Mouse (Mus musculus) neural tube, embryonic 15.5 days (tissue): ENCODE results near the gene Cdt1. TPM values are rescaled to one million over a fixed set of nuclear protein-coding genes. Genes with fewer than 3 reads are reported as not detected.

Experiments
- ATAC-seq: fragments of 200-750 bp; cut with Nextera tagmentation; 2 replicates; pipeline ENCODE4 v1.8.0; 2017; ENCODE audit warnings: mild to moderate bottlenecking, moderate TSS enrichment, moderate library complexity; ENCODE audit not compliant: low FRiP score
- H3K27ac ChIP-seq: fragments of 300-500 bp; sonication (generic); replicated peaks from 2 replicates; pipeline ENCODE4 v1.5.1; 2015; ENCODE audit warnings: mild to moderate bottlenecking, inconsistent platforms
- H3K27me3 ChIP-seq: fragments of 300-500 bp; sonication (generic); replicated peaks from 2 replicates; pipeline ENCODE4 v1.6.1; 2015; ENCODE audit warnings: inconsistent platforms
- H3K36me3 ChIP-seq: fragments of 300-500 bp; sonication (generic); 2 replicates; pipeline ENCODE4 v1.6.1; 2015; ENCODE audit warnings: inconsistent platforms
- H3K4me1 ChIP-seq: fragments of 300-500 bp; sonication (generic); 2 replicates; pipeline ENCODE4 v1.6.1; 2015; ENCODE audit warnings: inconsistent platforms
- H3K4me2 ChIP-seq: fragments of 300-500 bp; sonication (generic); 2 replicates; pipeline ENCODE4 v1.6.1; 2015; ENCODE audit warnings: inconsistent platforms, mild to moderate bottlenecking, moderate library complexity
- H3K4me3 ChIP-seq: fragments of 300-500 bp; sonication (generic); replicated peaks from 2 replicates; pipeline ENCODE4 v1.5.1; 2015; ENCODE audit warnings: mild to moderate bottlenecking, inconsistent platforms
- H3K9ac ChIP-seq: fragments of 300-500 bp; sonication (generic); replicated peaks from 2 replicates; pipeline ENCODE4 v1.6.1; 2015; ENCODE audit warnings: mild to moderate bottlenecking, inconsistent platforms
- H3K9me3 ChIP-seq: fragments of 300-500 bp; sonication (generic); replicated peaks from 2 replicates; pipeline ENCODE4 v1.6.1; 2016; ENCODE audit warnings: inconsistent platforms
- WGBS: fragments of 180-500 bp; shearing (Covaris S2); methylation state at CpG from one replicate; pipeline ENCODE4 v1.1.7; 2015; ENCODE audit warnings: mixed read lengths; 5-methylcytosine and 5-hydroxymethylcytosine counted together
- polyA plus RNA-seq: library from polyadenylated mRNA; unstranded; fragments of >200 nt; fragmentation: Nextera tagmentation; extraction: Ambion mirVana; gene quantifications from 2 replicates; pipeline ENCODE4 v1.2.1, GENCODE M21; 2015

Gene Cdt1
- polyA plus RNA-seq, 1 experiment from 2014 or later = 6.8 TPM

DNA sequence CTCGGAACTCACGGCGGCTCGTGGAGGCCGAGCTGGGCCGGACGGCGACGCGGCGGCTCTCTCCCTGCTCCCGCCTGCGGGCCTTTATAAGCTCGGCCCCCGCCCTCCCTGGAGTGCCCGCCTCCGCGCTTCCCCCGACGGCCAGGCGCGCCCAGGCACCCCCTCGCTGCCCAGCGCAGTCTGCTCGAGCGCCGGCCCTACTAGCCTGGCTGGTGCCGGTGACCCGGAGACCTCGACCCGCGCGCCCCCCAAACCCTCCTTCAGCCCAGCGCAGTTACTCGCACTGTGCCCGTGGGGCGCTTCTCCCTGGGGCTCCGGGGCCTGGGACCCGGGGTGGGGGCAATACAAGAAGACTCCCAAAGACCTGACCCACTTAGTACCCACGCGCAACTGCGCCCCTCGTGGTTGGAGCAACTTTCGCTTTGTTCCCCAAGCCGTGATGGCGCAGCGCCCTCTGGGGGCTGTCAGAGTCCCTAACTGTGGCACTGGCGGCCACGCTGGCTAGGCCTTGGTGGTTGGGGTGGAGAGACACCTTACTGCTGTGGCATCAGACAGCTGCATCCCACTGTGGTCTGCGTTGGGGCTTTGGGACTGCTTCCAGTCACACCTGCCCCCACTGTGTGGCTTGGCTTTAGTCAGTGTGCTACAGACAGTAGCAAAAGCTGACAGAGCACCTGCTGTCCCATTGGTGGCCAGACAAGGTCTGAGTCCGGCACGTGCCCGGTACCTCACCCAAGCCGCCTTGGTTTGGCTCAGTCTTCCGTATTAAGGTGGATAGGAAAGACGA is 16.4 kb upstream of the Cdt1 start, which contains the start of gene Piezo1:
Gene Piezo1 (minus strand): TSS at position 65 of the 787 bp plus-strand sequence.
- Histone ChIP-seq H3K36me3 (no peaks in the 10 kb centered on the region), H3K4me3 (peak within 1 kb of the TSS; percentile 54), H3K4me2 (peak within 1 kb of the TSS; percentile 91), H3K9ac (peak within 1 kb of the TSS; percentile 53), H3K27me3 (peaks cover 39% of the 10 kb centered on the region), H3K27ac (peak within 1 kb of the TSS; percentile 41), H3K9me3 (no peaks in the 10 kb centered on the region), H3K4me1 (peaks cover 18% of the 10 kb centered on the region)
- 23% methylated on average over 25 of the region's 56 CpGs for WGBS
- peak; percentile 38; the same call in 1 of the 2 replicates for ATAC-seq

DNA sequence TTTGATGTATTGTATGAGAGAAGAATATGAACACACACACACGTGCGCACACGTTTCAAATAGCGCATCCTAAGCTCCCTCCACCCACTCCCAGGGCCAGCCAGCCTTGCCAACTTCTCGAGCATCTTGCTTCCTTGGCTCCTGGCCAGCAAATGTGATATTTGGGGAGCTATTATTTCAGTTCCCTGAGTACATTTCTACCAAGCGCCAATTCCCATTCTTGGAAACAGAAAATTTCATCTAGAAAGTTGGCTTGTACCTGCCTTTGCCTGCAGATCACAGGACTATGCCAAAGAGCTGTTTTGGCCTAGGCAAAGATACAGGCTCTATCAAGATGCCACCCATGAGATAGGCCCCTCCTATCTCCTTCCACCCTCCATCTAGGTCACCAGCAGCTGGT is 13.0 kb upstream of the Cdt1 start:
- 68% methylated on average over 6 of the region's 6 CpGs for WGBS
- Histone ChIP-seq H3K9me3 (no peaks in the 10 kb centered on the region), H3K9ac (no peak overlapping the region), H3K4me1 (peaks cover 19% of the 10 kb centered on the region), H3K36me3 (no peaks in the 10 kb centered on the region), H3K4me2 (no peak overlapping the region), H3K4me3 (no peak overlapping the region), H3K27ac (no peak overlapping the region), H3K27me3 (peaks cover 21% of the 10 kb centered on the region)
- ATAC-seq = no peak

DNA sequence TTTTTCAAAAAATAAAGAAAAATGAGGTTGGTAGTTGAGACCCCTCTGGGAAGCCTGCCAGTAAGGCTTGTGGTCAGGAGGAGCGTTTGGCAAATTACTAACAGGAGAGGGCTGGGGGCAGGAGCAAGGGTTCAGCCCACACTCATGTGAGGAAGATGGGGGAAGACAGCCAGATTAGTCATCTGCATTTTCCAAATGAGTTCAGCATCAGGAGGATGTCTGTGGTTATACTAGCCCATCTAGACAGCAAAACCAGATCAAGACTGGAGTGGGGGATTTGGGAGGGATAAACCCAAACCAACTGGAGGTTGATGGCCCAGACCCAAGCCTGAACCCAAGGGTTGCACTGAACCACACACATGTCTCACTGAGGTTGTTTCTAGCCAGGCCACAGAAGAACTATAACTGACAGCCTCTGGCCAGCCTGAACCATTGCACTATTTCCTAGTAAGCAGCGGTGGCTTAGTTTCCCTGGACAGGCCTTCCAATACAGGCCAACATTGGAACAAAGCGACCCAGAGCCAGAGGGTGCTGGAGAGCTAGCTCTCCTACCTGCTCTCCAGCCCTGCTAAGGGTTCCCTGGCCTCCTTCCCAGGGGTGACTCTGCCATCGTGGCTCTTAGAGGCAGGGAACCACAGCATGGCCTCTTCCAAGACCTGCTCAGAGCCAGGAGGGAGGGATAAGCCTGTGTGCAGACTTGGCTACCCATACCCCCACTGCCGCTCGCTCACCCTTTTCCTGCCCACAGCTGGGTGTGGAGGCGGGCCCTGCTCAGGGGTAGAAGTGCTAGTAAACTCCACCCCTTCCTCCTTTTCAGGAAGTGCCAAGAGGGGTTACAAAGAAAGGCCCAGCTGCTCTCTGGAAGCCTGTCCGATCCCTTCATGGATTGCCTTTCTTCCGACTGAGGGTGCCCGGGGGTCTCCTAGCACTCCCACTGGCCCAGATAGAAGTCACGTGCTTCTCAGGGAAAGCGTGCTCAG is 11.5 kb upstream of the Cdt1 start:
- H3K36me3 ChIP-seq = no peaks in the 10 kb centered on the region
- ATAC-seq = no peak
- peaks cover 10% of the 10 kb centered on the region for H3K27me3 ChIP-seq
- peaks cover 7% of the 10 kb centered on the region for H3K4me1 ChIP-seq
- H3K4me3 ChIP-seq = no peak overlapping the region
- 67% methylated on average over 12 of the region's 12 CpGs for WGBS
- H3K27ac ChIP-seq = 0 out of 2 replicates have a peak overlapping the region, but pooled peaks have one; percentile 37
- H3K9ac ChIP-seq = no peak overlapping the region
- H3K9me3 ChIP-seq = no peaks in the 10 kb centered on the region
- H3K4me2 ChIP-seq = no peak overlapping the region

DNA sequence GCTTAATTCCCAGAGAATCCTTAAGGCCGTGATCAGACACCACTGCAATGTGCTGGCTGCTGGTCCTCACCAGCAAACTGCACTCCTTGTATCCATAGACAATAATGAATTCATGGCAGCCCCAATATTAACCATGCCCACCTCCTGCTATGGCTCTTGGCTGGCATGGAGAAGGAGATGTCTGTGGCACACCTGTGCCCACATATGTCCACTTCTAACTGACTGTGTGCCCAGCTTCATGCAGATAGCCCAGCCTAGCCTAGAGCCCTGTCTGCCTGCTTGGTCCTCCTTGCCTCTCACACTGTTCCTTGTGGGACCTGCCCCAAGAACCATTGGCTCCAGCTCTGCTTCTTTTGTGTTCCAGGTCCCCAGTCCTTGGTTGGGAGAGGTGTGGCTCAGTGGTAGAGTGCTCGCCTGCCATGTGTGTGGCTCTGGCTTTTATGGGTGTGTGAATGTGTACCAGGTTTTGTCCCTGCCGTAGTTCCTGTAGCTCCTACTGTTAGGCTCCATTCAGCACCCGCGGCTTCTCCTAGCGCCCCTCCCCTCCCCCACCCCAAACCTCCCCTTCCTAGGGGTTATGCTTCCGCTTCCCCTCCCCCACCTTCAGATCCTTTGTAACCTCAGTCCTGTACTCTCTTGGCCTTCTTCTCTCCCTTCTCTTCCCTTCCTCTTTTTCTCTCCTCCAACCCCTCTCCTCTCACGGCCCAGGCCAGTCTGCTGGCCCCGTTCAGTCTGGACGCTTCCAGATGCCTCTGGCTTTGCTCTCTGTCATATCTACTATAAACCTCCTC is 10.4 kb upstream of the Cdt1 start:
- no peak for ATAC-seq
- 34% methylated on average over 9 of the region's 10 CpGs for WGBS
- Histone ChIP-seq H3K4me2 (no peak overlapping the region), H3K9ac (no peak overlapping the region), H3K36me3 (no peaks in the 10 kb centered on the region), H3K27me3 (no peaks in the 10 kb centered on the region), H3K4me1 (0 out of 2 replicates have a peak, but pooled peaks cover 3% of the 10 kb centered on the region), H3K4me3 (no peak overlapping the region), H3K27ac (no peak overlapping the region), H3K9me3 (no peaks in the 10 kb centered on the region)

DNA sequence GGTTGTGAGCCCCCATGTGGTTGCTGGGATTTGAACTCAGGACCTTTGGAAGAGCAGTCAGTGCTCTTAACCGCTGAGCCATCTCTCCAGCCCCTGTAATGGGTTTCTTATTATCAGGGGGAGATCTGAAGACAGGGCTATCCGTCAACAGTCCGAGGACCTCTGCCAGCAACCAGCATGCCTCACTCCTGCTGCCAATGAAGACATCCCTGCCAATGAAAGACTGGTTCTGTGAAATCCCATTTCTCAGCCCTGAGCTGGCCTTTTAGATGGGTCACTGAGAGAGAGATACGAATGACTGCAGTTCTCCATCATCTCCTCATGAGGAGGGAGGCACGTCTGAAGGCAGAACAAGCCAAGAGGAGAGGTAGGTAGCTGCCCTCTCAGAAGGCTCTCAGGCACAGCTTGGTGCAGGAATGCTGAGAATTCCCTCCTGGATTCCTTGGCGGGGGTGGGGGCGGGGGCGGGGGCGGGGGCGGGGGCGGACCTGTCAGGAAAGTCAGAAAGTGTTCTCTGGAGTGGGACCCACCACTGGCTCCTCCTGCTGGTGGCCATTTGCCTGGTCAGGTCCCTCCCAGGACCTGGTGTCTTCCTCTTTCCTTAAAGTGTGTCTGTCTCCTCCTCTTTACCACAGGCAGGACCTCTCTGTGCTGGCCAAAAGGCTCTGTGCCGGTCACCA is 9.0 kb upstream of the Cdt1 start:
- H3K27me3 ChIP-seq = no peaks in the 10 kb centered on the region
- H3K27ac ChIP-seq = no peak overlapping the region
- H3K36me3 ChIP-seq = no peaks in the 10 kb centered on the region
- ATAC-seq = no peak
- no peaks in the 10 kb centered on the region for H3K9me3 ChIP-seq
- no peak overlapping the region for H3K4me2 ChIP-seq
- 0 out of 2 replicates have a peak, but pooled peaks cover 3% of the 10 kb centered on the region for H3K4me1 ChIP-seq
- 17% methylated on average over 12 of the region's 12 CpGs for WGBS
- H3K4me3 ChIP-seq = no peak overlapping the region
- H3K9ac ChIP-seq = no peak overlapping the region

DNA sequence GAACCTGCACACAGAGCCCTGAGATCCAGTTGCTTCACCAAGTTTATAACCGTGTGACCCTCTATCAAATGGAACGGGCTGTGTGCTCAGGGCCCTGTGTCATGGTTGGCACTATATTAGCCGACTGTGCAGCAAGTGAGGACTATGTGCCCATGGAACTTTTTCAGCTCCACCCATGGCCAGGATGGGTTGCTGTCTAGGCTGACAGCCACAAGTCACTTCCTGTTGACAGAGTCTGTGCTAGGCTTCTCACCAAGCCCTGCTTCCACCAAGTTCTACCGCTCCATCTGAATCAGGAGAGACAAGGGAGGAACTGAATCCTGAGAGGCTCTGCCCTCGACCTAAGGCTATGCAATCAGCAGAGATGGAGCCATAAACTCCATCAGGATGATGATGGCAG is 6.6 kb upstream of the Cdt1 start:
- peaks cover 4% of the 10 kb centered on the region; the same call in 1 of the 2 replicates for H3K4me1 ChIP-seq
- no peak overlapping the region for H3K9ac ChIP-seq
- H3K4me3 ChIP-seq = no peak overlapping the region
- ATAC-seq = no peak
- H3K27ac ChIP-seq = no peak overlapping the region
- no peaks in the 10 kb centered on the region for H3K36me3 ChIP-seq
- H3K27me3 ChIP-seq = no peaks in the 10 kb centered on the region
- H3K9me3 ChIP-seq = no peaks in the 10 kb centered on the region
- H3K4me2 ChIP-seq = no peak overlapping the region
- 81% methylated on average over 5 of the region's 5 CpGs for WGBS

DNA sequence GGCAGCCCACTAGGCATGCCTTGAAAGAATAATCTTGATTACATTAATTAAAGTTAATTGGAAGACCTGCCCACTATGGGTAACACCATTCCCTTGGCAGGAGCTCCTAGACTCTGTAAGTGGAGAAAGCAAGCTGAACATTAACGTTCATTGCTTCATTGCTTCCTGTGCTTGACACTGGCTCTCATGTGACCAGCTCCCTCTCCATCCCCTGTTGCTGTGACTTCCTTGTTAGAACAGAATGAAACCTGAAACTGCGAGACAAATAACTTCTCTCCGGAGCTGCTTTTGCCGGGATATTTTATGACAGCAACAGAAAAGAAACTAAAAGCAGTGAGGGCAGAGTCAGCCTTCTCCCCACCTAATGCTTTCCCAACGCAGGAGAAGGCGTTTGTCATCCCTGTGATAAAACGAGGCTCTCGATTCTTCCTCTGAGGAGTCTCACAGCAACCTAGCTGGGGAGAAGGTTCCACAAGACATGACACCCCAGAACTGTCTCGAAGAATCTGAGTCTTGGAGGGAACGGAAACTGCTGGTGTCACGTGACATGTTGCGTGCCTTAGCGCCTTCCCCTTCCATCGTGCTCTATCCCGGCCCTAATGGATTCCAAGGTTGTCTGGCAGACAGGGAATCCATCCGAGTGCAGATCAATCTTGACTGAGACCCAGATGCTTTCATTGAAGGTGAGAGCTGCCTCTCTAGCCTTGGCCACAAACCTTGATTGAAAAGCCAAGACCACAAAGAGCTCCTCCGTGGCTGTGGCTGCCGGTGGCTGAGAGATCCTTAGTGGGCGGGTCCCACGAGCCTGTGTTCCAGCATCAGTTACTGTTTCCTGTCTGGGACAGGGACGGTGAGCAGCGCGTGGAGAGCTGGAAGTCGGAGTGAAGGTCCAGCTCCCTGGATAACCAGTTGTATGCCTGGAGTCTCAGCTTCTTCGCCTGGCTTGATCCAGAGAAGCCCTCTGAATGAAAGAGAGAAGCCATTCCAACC is 3.2 kb upstream of the Cdt1 start:
- Histone ChIP-seq H3K27ac (no peak overlapping the region), H3K27me3 (no peaks in the 10 kb centered on the region), H3K9me3 (no peaks in the 10 kb centered on the region), H3K4me1 (peaks cover 25% of the 10 kb centered on the region), H3K4me3 (no peak overlapping the region), H3K4me2 (no peak overlapping the region), H3K9ac (no peak overlapping the region), H3K36me3 (no peaks in the 10 kb centered on the region)
- ATAC-seq = no peak
- 87% methylated on average over 25 of the region's 25 CpGs for WGBS

DNA sequence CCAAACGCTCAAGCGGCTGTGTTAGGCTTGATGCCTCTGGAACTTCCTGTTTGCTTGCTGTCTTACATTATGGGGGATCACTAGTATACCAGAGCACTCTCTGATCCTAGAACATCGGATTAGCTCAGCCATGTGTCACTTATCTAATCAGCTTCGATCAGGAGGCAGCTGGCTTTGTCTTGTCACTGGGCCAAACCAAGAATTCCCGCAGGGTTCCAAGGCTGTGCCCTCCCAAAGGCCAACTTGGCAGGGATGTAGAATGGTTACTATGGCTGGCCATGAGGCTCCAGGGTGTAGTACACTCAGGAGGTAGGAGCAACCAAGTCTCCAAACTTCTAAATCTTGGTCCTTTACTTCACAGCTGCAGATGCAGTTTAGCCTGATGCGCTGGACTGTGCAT is 1.0 kb upstream of the Cdt1 start:
- WGBS = 41% methylated on average over 6 of the region's 6 CpGs
- H3K4me2 ChIP-seq = peak overlapping the region; percentile 98
- no peaks in the 10 kb centered on the region for H3K27me3 ChIP-seq
- peaks cover 7% of the 10 kb centered on the region for H3K36me3 ChIP-seq
- no peaks in the 10 kb centered on the region for H3K9me3 ChIP-seq
- H3K4me1 ChIP-seq = peaks cover 25% of the 10 kb centered on the region
- ATAC-seq = no peak
- peak overlapping the region; percentile 65 for H3K9ac ChIP-seq
- H3K27ac ChIP-seq = peak overlapping the region; percentile 90
- H3K4me3 ChIP-seq = peak overlapping the region; percentile 82

DNA sequence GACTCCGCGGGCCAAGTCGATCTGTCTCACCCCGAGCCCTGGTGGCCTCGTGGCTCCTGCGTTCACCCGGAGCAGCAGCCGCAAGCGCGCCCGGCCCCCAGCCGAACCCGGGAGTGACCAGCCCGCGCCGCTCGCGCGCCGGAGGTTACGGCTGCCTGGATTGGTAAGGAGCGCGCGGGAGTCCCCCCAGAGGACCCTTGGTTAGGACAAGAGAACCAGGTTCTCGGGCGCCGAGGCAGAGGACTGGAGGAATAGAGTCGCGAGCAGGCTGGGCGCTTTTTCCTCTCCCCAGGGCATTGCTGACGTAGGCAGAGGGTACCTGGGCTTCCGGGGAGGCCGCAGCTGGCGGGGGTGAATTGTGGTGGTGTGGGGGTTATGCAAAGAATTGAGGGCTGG is 292 bp downstream of the Cdt1 start:
- Histone ChIP-seq H3K4me1 (peaks cover 25% of the 10 kb centered on the region), H3K4me2 (peak overlapping the region; percentile 98), H3K9me3 (no peaks in the 10 kb centered on the region), H3K9ac (peak overlapping the region; percentile 65), H3K27me3 (no peaks in the 10 kb centered on the region), H3K36me3 (peaks cover 16% of the 10 kb centered on the region), H3K27ac (peak overlapping the region; percentile 90), H3K4me3 (peak overlapping the region; percentile 82)
- peak; percentile 59 for ATAC-seq
- under 1% methylated on average over 34 of the region's 34 CpGs for WGBS

DNA sequence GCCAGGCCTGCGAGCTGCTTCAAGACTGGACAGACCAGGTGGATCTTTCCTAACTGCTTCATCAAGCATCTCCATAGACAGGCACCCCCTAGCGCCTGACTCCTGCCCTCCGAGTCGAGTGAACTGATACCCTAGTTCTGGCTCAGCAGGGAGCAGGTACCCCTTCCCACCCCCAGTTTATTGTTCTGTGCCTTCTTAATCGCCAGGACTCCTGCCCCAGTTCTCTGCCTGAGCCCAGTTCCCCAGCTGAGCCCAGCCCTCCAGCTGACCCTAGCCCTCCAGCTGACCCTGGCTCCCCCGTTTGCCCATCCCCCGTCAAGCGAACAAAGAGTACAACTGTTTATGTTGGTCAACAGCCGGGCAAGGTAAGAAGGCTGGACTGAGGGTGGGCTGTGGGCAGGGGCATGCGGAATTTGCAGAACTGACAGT is 1.1 kb downstream of the Cdt1 start:
- Histone ChIP-seq H3K9ac (peak overlapping the region; percentile 65; the same call in 1 of the 2 replicates), H3K4me1 (peaks cover 25% of the 10 kb centered on the region), H3K27ac (no peak overlapping the region), H3K36me3 (peaks cover 16% of the 10 kb centered on the region), H3K4me2 (peak overlapping the region; percentile 98), H3K4me3 (peak overlapping the region; percentile 82), H3K9me3 (no peaks in the 10 kb centered on the region), H3K27me3 (no peaks in the 10 kb centered on the region)
- ATAC-seq = no peak
- WGBS = 16% methylated on average over 10 of the region's 10 CpGs
